Mouse (Mus musculus) forebrain, embryonic 11.5 days (tissue): ENCODE data around the gene Thoc5. TPM values are rescaled to one million over a fixed set of nuclear protein-coding genes. Genes with fewer than 3 reads are reported as not detected.

Source experiments
- ATAC-seq: fragments of 200-750 bp; cut with Nextera tagmentation; replicated peaks from 2 replicates; pipeline ENCODE4 v1.8.0; 2017; ENCODE audit warnings: moderate TSS enrichment; ENCODE audit not compliant: low FRiP score
- DNase-seq: peaks from one replicate; pipeline ENCODE4 v3.0.0-alpha.2; 2017; ENCODE audit warnings: low spot score
- H3K27ac ChIP-seq: fragments of 300-500 bp; sonication (generic); 2 replicates; pipeline ENCODE4 v1.5.1; 2014; ENCODE audit warnings: low read depth, low read length
- H3K27me3 ChIP-seq: fragments of 300-500 bp; sonication (generic); 2 replicates; pipeline ENCODE4 v1.6.1; 2014; ENCODE audit warnings: mild to moderate bottlenecking, low read length, mixed read lengths; ENCODE audit not compliant: control insufficient read depth, insufficient read depth
- H3K36me3 ChIP-seq: fragments of 300-500 bp; sonication (generic); 2 replicates; pipeline ENCODE4 v1.6.1; 2014; ENCODE audit warnings: mild to moderate bottlenecking, low read length, moderate library complexity, mixed read lengths; ENCODE audit not compliant: control insufficient read depth, insufficient read depth
- H3K4me1 ChIP-seq: fragments of 300-500 bp; sonication (generic); replicated peaks from 2 replicates; pipeline ENCODE4 v1.6.1; 2014; ENCODE audit warnings: low read length, mixed read lengths; ENCODE audit not compliant: control insufficient read depth, insufficient read depth
- H3K4me2 ChIP-seq: fragments of 300-500 bp; sonication (generic); 2 replicates; pipeline ENCODE4 v1.6.1; 2014; ENCODE audit warnings: low read depth, mild to moderate bottlenecking, low read length, moderate library complexity, mixed read lengths; ENCODE audit not compliant: severe bottlenecking
- H3K4me3 ChIP-seq: fragments of 300-500 bp; sonication (generic); 2 replicates; pipeline ENCODE4 v1.5.1; 2014; ENCODE audit warnings: low read depth, low read length
- H3K9ac ChIP-seq: fragments of 300-500 bp; sonication (generic); 2 replicates; pipeline ENCODE4 v1.6.1; 2014; ENCODE audit warnings: low read length
- H3K9me3 ChIP-seq: fragments of 300-500 bp; sonication (generic); 2 replicates; pipeline ENCODE4 v1.6.1; 2016; ENCODE audit warnings: low read length, mixed read lengths; ENCODE audit not compliant: control insufficient read depth
- WGBS: fragments of 180-500 bp; shearing (Covaris S2); extraction: QIAGEN DNeasy Blood & Tissue Kit; methylation state at CpG from one replicate; pipeline ENCODE4 v1.1.7; 2014; 5-methylcytosine and 5-hydroxymethylcytosine counted together
- polyA plus RNA-seq: library from polyadenylated mRNA; unstranded; fragments of >200 nt; fragmentation: Nextera tagmentation; extraction: Ambion mirVana; gene quantifications from 2 replicates; pipeline ENCODE4 v1.2.1, GENCODE M21; 2014

Gene Thoc5
- polyA plus RNA-seq, 1 experiment from 2014 or later, result 54.7 TPM

- no peak overlapping the region for H3K4me3 ChIP-seq
- H3K27ac ChIP-seq, result no peak overlapping the region
- H3K27me3 ChIP-seq, result no peaks in the 10 kb centered on the region
- no peak overlapping the region for H3K4me2 ChIP-seq
- DNase-seq, result no peak
- no peaks in the 10 kb centered on the region for H3K4me1 ChIP-seq
- WGBS, result 61% methylated on average over 6 of the region's 6 CpGs
- ATAC-seq, result no peak
- no peaks in the 10 kb centered on the region for H3K9me3 ChIP-seq
- H3K9ac ChIP-seq, result no peak overlapping the region
- H3K36me3 ChIP-seq, result no peaks in the 10 kb centered on the region
These were observed 68.1 kb downstream of the Thoc5 start for GRCm38 (mm10) chr11:4963099-4963808.

GRCm38 (mm10) chr11:4966325-4966724 is 71.2 kb downstream of the Thoc5 start:
- DNase-seq, result no peak
- WGBS, result 55% methylated on average over 2 of the region's 2 CpGs

DNA sequence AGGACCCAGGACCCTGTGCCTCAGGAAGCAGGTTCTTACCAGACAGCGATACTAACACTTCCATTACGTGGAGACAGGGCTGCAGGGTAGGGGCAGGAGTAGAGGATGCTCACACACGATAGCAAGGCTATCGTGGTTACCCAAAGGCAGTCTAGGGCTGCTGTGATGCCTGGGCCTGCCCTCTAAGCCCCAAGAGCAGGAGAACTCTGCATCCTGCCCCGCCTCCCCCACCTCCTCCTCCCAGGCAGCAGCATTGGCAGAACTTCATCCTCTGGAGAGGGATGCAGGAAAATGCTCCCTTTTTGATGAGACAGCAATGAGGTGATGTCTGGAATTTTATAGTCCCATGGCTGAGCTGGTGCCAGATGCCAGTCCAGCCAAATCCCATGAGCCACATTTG is 71.8 kb downstream of the Thoc5 start:
- WGBS, result 68% methylated on average over 5 of the region's 5 CpGs
- no peak overlapping the region for H3K4me2 ChIP-seq
- ATAC-seq (no peak), DNase-seq (no peak)
- H3K9ac ChIP-seq, result no peak overlapping the region
- H3K36me3 ChIP-seq, result no peaks in the 10 kb centered on the region
- H3K4me1 ChIP-seq, result no peaks in the 10 kb centered on the region
- H3K4me3 ChIP-seq, result no peak overlapping the region
- H3K27ac ChIP-seq, result no peak overlapping the region
- H3K27me3 ChIP-seq, result no peaks in the 10 kb centered on the region
- H3K9me3 ChIP-seq, result no peaks in the 10 kb centered on the region

More at GRCm38 (mm10) chr11:4966325-4966724, 71.2 kb downstream of the Thoc5 start:
- Histone ChIP-seq H3K36me3 (no peaks in the 10 kb centered on the region), H3K4me2 (no peak overlapping the region), H3K9me3 (no peaks in the 10 kb centered on the region), H3K4me3 (no peak overlapping the region), H3K9ac (no peak overlapping the region), H3K4me1 (no peaks in the 10 kb centered on the region), H3K27ac (no peak overlapping the region), H3K27me3 (no peaks in the 10 kb centered on the region)
- no peak for ATAC-seq

GRCm38 (mm10) chr11:4967549-4967948 is 72.4 kb downstream of the Thoc5 start:
- WGBS, result 69% methylated on average over 2 of the region's 2 CpGs
- no peak overlapping the region for H3K27ac ChIP-seq
- H3K4me3 ChIP-seq, result no peak overlapping the region
- no peaks in the 10 kb centered on the region for H3K27me3 ChIP-seq
- no peak for DNase-seq
- no peak overlapping the region for H3K9ac ChIP-seq
- no peaks in the 10 kb centered on the region for H3K9me3 ChIP-seq
- H3K4me2 ChIP-seq, result no peak overlapping the region
- no peaks in the 10 kb centered on the region for H3K36me3 ChIP-seq
- ATAC-seq, result no peak
- no peaks in the 10 kb centered on the region for H3K4me1 ChIP-seq

DNA sequence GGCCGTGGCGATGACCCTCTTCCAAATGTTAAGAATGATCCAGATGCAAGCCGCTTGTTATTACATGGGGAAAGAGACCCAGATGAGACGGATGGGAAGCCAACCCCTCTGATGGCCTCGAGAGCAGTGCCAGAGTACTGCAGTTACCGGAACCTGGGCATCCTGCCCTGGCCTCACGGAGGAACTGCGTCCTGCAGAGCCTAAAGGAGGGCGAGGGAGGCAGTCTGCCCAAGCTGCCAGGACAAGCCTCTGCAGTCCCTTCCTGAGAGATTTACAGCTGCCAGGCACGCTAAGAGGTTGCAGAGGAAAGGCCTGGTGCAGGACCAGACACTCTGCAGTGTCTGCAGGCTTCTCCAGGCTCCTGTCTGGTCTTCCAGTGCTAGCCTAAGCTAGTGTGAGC is 73.3 kb downstream of the Thoc5 start:
- Histone ChIP-seq H3K27ac (no peak overlapping the region), H3K4me1 (no peaks in the 10 kb centered on the region), H3K4me2 (no peak overlapping the region), H3K4me3 (no peak overlapping the region), H3K9me3 (no peaks in the 10 kb centered on the region), H3K27me3 (no peaks in the 10 kb centered on the region), H3K9ac (no peak overlapping the region), H3K36me3 (no peaks in the 10 kb centered on the region)
- ATAC-seq (no peak), DNase-seq (no peak)
- WGBS, result 71% methylated on average over 10 of the region's 10 CpGs

DNA sequence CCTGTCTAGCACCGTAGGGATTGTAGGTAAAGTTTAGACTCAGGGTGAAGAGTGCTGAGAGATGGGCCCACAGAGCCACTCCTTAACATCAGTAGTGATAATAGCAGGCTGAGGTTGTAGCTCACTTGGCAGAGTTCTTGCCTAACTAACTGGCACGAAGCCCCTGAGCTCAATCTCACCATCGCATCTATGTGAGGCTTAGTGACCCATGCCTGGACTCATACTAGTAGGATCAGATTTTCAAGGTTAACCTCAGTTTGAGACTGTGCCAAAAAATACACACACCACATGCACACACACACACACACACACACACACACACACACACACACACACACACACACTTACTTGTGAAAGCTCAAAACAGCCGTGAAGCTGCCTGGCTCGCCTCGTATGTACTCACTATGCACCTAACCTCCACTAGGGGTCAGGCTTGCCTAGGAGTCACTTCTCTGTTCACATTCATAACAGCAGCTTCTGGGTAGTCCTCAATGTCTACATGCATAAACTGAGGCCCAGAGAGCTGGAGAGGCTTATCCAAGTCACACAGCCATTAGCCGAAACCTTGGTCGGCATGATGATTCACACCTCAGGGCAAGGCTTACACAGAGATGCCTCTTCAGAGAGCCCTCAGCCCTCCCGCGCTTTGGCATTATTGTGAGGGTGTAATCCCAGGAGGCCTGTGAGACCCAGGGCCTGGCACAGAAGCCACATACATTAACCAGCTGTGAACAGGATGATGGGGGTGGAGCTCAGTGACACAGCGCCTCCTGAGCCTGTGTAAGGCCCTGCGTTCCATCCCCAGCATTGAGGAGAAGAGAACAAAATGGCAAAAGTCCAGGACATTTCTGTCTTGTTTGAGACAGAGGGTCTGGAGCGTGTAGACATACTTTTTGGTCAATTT is 78.1 kb downstream of the Thoc5 start:
- Histone ChIP-seq H3K9me3 (no peaks in the 10 kb centered on the region), H3K27ac (no peak overlapping the region), H3K4me2 (no peak overlapping the region), H3K27me3 (no peaks in the 10 kb centered on the region), H3K4me3 (no peak overlapping the region), H3K4me1 (no peaks in the 10 kb centered on the region), H3K9ac (no peak overlapping the region), H3K36me3 (no peaks in the 10 kb centered on the region)
- DNase-seq, result peak; percentile 66
- no peak for ATAC-seq
- WGBS, result 61% methylated on average over 13 of the region's 13 CpGs

DNA sequence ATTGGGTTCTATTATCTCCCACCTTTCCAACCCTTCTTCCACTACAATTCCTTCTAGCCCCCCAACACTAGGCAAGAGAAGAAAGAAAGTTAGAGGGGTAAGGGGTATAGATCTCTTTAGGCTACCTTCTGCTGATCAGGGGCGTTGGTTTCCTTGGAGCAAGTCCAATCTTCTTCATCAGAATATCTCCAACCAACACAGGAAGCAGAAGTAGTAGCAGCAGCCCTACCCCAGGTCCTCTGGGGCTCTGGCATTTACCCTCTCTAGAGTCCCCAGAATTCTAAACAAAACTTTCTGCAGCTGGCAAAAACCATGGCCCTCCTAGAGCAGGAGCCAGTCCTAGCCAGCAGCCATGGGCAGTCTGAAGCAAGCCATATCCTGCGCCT is 78.7 kb downstream of the Thoc5 start:
- no peak for ATAC-seq
- H3K4me1 ChIP-seq, result no peaks in the 10 kb centered on the region
- WGBS, result 84% methylated on average over 2 of the region's 2 CpGs
- H3K9ac ChIP-seq, result no peak overlapping the region
- H3K4me3 ChIP-seq, result no peak overlapping the region
- H3K27ac ChIP-seq, result no peak overlapping the region
- no peaks in the 10 kb centered on the region for H3K9me3 ChIP-seq
- no peak overlapping the region for H3K4me2 ChIP-seq
- H3K36me3 ChIP-seq, result no peaks in the 10 kb centered on the region
- no peaks in the 10 kb centered on the region for H3K27me3 ChIP-seq
- no peak for DNase-seq

GRCm38 (mm10) chr11:4974376-4975122 is 79.4 kb downstream of the Thoc5 start:
- ATAC-seq (no peak), DNase-seq (no peak)
- Histone ChIP-seq H3K4me3 (no peak overlapping the region), H3K4me2 (no peak overlapping the region), H3K36me3 (no peaks in the 10 kb centered on the region), H3K4me1 (no peaks in the 10 kb centered on the region), H3K27me3 (no peaks in the 10 kb centered on the region), H3K27ac (no peak overlapping the region), H3K9me3 (no peaks in the 10 kb centered on the region), H3K9ac (no peak overlapping the region)
- 79% methylated on average over 11 of the region's 11 CpGs for WGBS
